Mouse (Mus musculus) embryonic facial prominence, embryonic 10.5 days (tissue): ENCODE data around the gene Ece1. TPM values are rescaled to one million over a fixed set of nuclear protein-coding genes. Genes with fewer than 3 reads are reported as not detected.

Experiments used
- DNase-seq: peaks from one replicate; pipeline ENCODE4 v3.0.0-alpha.2; 2017; ENCODE audit warnings: low spot score
- H3K27ac ChIP-seq: fragments of 300-500 bp; sonication (generic); replicated peaks from 2 replicates; pipeline ENCODE4 v1.5.1; 2016; ENCODE audit warnings: mild to moderate bottlenecking
- H3K27me3 ChIP-seq: fragments of 300-500 bp; sonication (generic); replicated peaks from 2 replicates; pipeline ENCODE4 v1.6.1; 2016; ENCODE audit warnings: low read depth, mild to moderate bottlenecking; ENCODE audit not compliant: poor library complexity, severe bottlenecking
- H3K36me3 ChIP-seq: fragments of 300-500 bp; sonication (generic); replicated peaks from 2 replicates; pipeline ENCODE4 v1.6.1; 2016; ENCODE audit warnings: mild to moderate bottlenecking, moderate library complexity
- H3K4me1 ChIP-seq: fragments of 300-500 bp; sonication (generic); 2 replicates; pipeline ENCODE4 v1.6.1; 2016
- H3K4me3 ChIP-seq: fragments of 300-500 bp; sonication (generic); 2 replicates; pipeline ENCODE4 v1.5.1; 2016; ENCODE audit warnings: mild to moderate bottlenecking, moderate library complexity
- H3K9me3 ChIP-seq: fragments of 300-500 bp; sonication (generic); 2 replicates; pipeline ENCODE4 v1.6.1; 2016; ENCODE audit warnings: mild to moderate bottlenecking
- WGBS: fragments of 180-500 bp; shearing (Covaris S2); methylation state at CpG from one replicate; pipeline ENCODE4 v1.1.7; 2016; 5-methylcytosine and 5-hydroxymethylcytosine counted together
- polyA plus RNA-seq: library from polyadenylated mRNA; unstranded; fragments of >200 nt; fragmentation: Nextera tagmentation; extraction: Ambion mirVana; gene quantifications from 2 replicates; pipeline ENCODE4 v1.2.1, GENCODE M21; 2016

Ece1 gene
- 46.6 and 54.5 TPM in 2 replicates for polyA plus RNA-seq

DNA sequence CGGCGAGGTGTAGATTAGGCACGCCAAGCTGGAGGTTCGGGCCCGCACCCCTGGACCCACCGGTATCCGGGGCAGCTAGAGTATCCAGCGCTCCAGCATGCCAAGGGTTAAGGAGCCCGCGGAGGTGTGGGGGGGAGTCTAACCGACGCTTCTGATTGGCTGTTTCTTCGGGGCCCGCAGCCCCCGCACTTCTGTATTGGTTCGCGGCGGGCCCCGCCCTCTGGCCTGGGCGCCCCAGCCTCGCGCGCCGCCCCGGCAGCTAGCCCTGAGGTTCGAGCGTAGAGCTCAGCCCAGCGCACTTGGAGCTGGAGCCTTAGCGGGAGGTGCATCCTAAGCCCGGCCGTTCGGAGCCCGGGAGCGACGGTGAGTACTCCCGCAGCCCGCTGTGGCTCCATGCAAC, at the start of gene Ece1:
Ece1 (plus strand) TSS at position 219 of the 400 bp plus-strand sequence.
- WGBS: under 1% methylated on average over 37 of the region's 37 CpGs
- Histone ChIP-seq H3K4me1 (peaks cover 62% of the 10 kb centered on the region), H3K27ac (peak within 1 kb of the TSS; percentile 89), H3K9me3 (no peaks in the 10 kb centered on the region), H3K36me3 (no peaks in the 10 kb centered on the region), H3K27me3 (no peaks in the 10 kb centered on the region), H3K4me3 (peak within 1 kb of the TSS; percentile 86)
- DNase-seq: peak; percentile 94

GRCm38 (mm10) chr4:137812946-137813708, 48.9 kb upstream of the Ece1 start:
- Histone ChIP-seq H3K9me3 (no peaks in the 10 kb centered on the region), H3K27me3 (peaks cover 15% of the 10 kb centered on the region), H3K36me3 (no peaks in the 10 kb centered on the region), H3K4me3 (no peak overlapping the region), H3K27ac (no peak overlapping the region), H3K4me1 (peaks cover 16% of the 10 kb centered on the region)
- no peak for DNase-seq
- WGBS: 54% methylated on average over 13 of the region's 13 CpGs

- H3K27ac ChIP-seq: no peak overlapping the region
- no peak overlapping the region for H3K4me3 ChIP-seq
- H3K27me3 ChIP-seq: peaks cover 15% of the 10 kb centered on the region
- no peaks in the 10 kb centered on the region for H3K36me3 ChIP-seq
- 82% methylated on average over 7 of the region's 7 CpGs for WGBS
- H3K4me1 ChIP-seq: peaks cover 16% of the 10 kb centered on the region
- no peak for DNase-seq
- no peaks in the 10 kb centered on the region for H3K9me3 ChIP-seq
Measured at GRCm38 (mm10) chr4:137814140-137814539, 47.9 kb upstream of the Ece1 start.

GRCm38 (mm10) chr4:137815473-137815872, 46.6 kb upstream of the Ece1 start:
- no peak for DNase-seq
- Histone ChIP-seq H3K36me3 (no peaks in the 10 kb centered on the region), H3K9me3 (no peaks in the 10 kb centered on the region), H3K27ac (no peak overlapping the region), H3K27me3 (peaks cover 15% of the 10 kb centered on the region; the same call in 1 of the 2 replicates), H3K4me1 (peaks cover 16% of the 10 kb centered on the region), H3K4me3 (no peak overlapping the region)
- 72% methylated on average over 3 of the region's 3 CpGs for WGBS

- no peak for DNase-seq
- 75% methylated on average over 7 of the region's 7 CpGs for WGBS
- H3K4me3 ChIP-seq: no peak overlapping the region
- peaks cover 18% of the 10 kb centered on the region for H3K4me1 ChIP-seq
- no peaks in the 10 kb centered on the region for H3K36me3 ChIP-seq
- no peaks in the 10 kb centered on the region for H3K9me3 ChIP-seq
- H3K27me3 ChIP-seq: peaks cover 15% of the 10 kb centered on the region; the same call in 1 of the 2 replicates
- H3K27ac ChIP-seq: no peak overlapping the region
Measured at GRCm38 (mm10) chr4:137816216-137816615, 45.8 kb upstream of the Ece1 start.

DNA sequence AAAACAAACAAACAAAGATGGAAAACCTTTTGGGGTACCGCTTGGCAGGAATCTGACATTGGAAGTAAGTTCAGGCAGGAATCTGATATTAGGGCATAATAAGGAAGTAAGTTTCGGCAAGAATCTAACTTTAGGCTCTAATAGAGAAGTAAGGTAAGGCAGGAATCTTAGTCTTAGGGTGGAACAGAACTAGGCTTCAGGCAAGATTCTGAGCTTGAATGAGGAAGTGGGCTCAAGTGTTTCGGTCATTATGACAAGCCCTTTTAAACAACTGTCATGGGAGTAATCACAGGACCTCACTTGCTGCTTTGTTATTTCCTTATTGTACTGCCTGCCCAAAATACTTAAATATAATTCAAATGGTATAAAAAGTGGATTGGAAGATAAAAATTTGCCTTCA, 43.7 kb upstream of the Ece1 start:
- no peak overlapping the region for H3K27ac ChIP-seq
- H3K4me1 ChIP-seq: peaks cover 10% of the 10 kb centered on the region
- peaks cover 7% of the 10 kb centered on the region; the same call in 1 of the 2 replicates for H3K27me3 ChIP-seq
- no peaks in the 10 kb centered on the region for H3K9me3 ChIP-seq
- WGBS: 91% methylated on average over 3 of the region's 3 CpGs
- H3K36me3 ChIP-seq: no peaks in the 10 kb centered on the region
- no peak overlapping the region for H3K4me3 ChIP-seq
- no peak for DNase-seq

DNA sequence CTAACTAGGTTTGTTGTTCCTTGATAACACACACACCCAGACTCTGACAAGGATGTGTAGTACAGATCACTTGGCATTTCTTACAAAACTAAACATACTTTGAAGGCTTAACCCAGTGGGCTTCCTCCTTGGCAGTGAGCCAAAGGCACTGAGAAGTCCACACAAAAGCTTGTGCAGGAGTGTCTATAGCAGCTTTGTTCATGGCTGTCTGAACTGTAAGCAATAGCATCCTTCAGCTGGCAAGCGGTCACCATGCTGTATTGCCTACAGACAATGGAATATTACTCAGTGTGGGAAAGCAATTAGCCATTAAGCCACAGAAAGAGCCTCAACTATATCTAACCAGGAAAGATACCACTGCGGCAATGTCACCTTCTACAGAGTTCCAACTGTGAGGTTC, 42.5 kb upstream of the Ece1 start:
- no peaks in the 10 kb centered on the region for H3K27me3 ChIP-seq
- 94% methylated on average over 2 of the region's 2 CpGs for WGBS
- H3K4me3 ChIP-seq: no peak overlapping the region
- H3K36me3 ChIP-seq: no peaks in the 10 kb centered on the region
- 0 out of 2 replicates have a peak, but pooled peaks cover 2% of the 10 kb centered on the region for H3K4me1 ChIP-seq
- DNase-seq: no peak
- no peaks in the 10 kb centered on the region for H3K9me3 ChIP-seq
- no peak overlapping the region for H3K27ac ChIP-seq

DNA sequence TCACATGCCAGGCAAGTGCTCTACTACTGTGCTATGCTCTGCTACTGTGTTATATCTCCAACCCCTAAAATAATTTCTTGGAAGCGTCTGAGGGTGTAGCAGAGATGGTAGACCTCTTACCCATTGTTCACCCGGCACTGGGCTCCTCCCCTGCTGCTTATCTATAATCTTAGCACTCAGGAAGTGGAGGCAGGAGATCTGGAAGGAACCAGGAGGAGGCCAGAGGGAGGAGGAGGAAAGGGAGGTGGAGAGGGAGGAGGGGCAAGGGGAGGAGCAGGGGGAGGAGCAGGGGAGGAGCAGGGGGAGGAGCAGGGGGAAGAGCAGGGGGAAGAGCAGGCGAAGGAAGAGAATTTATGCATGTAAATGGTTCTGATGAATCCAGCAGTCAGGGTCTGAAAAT, 41.3 kb upstream of the Ece1 start:
- no peak for DNase-seq
- Histone ChIP-seq H3K27me3 (no peaks in the 10 kb centered on the region), H3K9me3 (no peaks in the 10 kb centered on the region), H3K4me3 (no peak overlapping the region), H3K27ac (no peak overlapping the region), H3K4me1 (0 out of 2 replicates have a peak, but pooled peaks cover 2% of the 10 kb centered on the region), H3K36me3 (no peaks in the 10 kb centered on the region)
- WGBS: 65% methylated on average over 3 of the region's 3 CpGs

- H3K27ac ChIP-seq: no peak overlapping the region
- H3K27me3 ChIP-seq: no peaks in the 10 kb centered on the region
- no peak for DNase-seq
- H3K36me3 ChIP-seq: no peaks in the 10 kb centered on the region
- WGBS: 88% methylated on average over 5 of the region's 5 CpGs
- no peaks in the 10 kb centered on the region for H3K9me3 ChIP-seq
- 0 out of 2 replicates have a peak, but pooled peaks cover 2% of the 10 kb centered on the region for H3K4me1 ChIP-seq
- no peak overlapping the region for H3K4me3 ChIP-seq
Measured at GRCm38 (mm10) chr4:137822537-137822936, 39.5 kb upstream of the Ece1 start.

DNA sequence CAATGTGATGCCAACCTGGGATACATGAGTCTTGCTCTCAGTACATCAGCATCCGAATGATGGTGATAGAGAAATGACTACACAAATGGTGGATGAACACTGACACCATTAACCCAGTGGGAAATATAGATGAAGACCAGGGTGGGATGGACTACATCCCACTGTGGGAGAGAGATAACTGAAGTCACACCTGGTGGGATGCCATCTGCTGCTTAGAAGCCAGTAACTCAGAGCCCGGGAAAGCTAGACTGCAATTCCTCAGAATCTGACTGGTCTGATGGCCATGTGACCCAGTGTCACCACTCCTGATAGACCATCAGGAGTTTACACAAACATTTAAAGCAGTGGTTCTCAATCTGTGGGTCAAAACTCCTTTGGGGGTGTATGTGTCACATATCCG, 38.5 kb upstream of the Ece1 start:
- H3K4me1 ChIP-seq: 0 out of 2 replicates have a peak, but pooled peaks cover 2% of the 10 kb centered on the region
- H3K4me3 ChIP-seq: no peak overlapping the region
- DNase-seq: no peak
- H3K27me3 ChIP-seq: 0 out of 2 replicates have a peak, but pooled peaks cover 2% of the 10 kb centered on the region
- no peaks in the 10 kb centered on the region for H3K36me3 ChIP-seq
- H3K27ac ChIP-seq: no peak overlapping the region
- H3K9me3 ChIP-seq: no peaks in the 10 kb centered on the region
- WGBS: 89% methylated on average over 3 of the region's 3 CpGs

- Histone ChIP-seq H3K27me3 (peaks cover 15% of the 10 kb centered on the region), H3K4me1 (0 out of 2 replicates have a peak, but pooled peaks cover 3% of the 10 kb centered on the region), H3K4me3 (no peak overlapping the region), H3K9me3 (no peaks in the 10 kb centered on the region), H3K27ac (no peak overlapping the region), H3K36me3 (no peaks in the 10 kb centered on the region)
- no peak for DNase-seq
- WGBS: 89% methylated on average over 2 of the region's 2 CpGs
Measured at GRCm38 (mm10) chr4:137824881-137825280, 37.2 kb upstream of the Ece1 start.

GRCm38 (mm10) chr4:137830380-137830779, 31.7 kb upstream of the Ece1 start:
- 16% methylated on average over 6 of the region's 6 CpGs for WGBS
- peaks cover 11% of the 10 kb centered on the region; the same call in 1 of the 2 replicates for H3K4me1 ChIP-seq
- H3K27ac ChIP-seq: no peak overlapping the region
- H3K36me3 ChIP-seq: no peaks in the 10 kb centered on the region
- peaks cover 35% of the 10 kb centered on the region for H3K27me3 ChIP-seq
- H3K4me3 ChIP-seq: no peak overlapping the region
- DNase-seq: peak; percentile 35
- no peaks in the 10 kb centered on the region for H3K9me3 ChIP-seq

DNA sequence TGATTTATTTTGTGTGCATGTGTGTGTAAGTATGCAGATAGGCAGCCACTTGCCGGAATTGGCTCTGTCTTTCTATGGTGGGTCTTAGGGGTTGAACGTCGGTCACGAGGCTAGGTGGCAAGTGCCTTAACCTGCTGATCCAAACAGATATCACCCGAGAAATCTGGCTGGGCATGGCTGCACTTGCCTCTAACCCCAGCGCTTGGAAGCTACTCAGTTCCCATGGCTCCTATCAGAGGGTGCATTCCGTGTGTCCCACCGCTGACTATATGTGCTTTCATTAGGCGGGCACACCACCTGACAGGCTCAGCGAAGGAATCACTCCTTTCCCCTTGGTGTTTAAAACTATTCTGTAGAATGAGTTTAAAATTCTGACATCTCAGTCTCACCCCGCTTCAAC, 30.4 kb upstream of the Ece1 start:
- no peaks in the 10 kb centered on the region for H3K9me3 ChIP-seq
- H3K27ac ChIP-seq: no peak overlapping the region
- no peak overlapping the region for H3K4me3 ChIP-seq
- 88% methylated on average over 11 of the region's 11 CpGs for WGBS
- H3K27me3 ChIP-seq: peaks cover 37% of the 10 kb centered on the region
- no peak for DNase-seq
- peaks cover 18% of the 10 kb centered on the region for H3K4me1 ChIP-seq
- H3K36me3 ChIP-seq: no peaks in the 10 kb centered on the region
